Mouse (Mus musculus): Measurements from ENCODE around the gene Vmn2r105.

Gene Vmn2r105

GRCm38 (mm10) chr17:20234952-20235351, at the start of gene Vmn2r105:
Gene Vmn2r105, minus strand, starts transcription at chr17:20235052.
- DNase-seq (ENCODE audit: low read depth), result no peak

GRCm38 (mm10) chr17:20255522-20255921, 20.7 kb upstream of the Vmn2r105 start:
- no peak for DNase-seq (ENCODE audit: low read depth)

GRCm38 (mm10) chr17:20182997-20183396, 51.9 kb downstream of the Vmn2r105 start, which contains the start of gene Fpr-rs6:
Gene Fpr-rs6, minus strand, starts transcription at chr17:20183097.
- DNase-seq (ENCODE audit: low read depth), result no peak

Data from NIH3T3 (cell line).